Mouse (Mus musculus) liver, embryonic 14.5 days (tissue): Measurements from ENCODE around the gene Timp2. TPM values are rescaled to one million over a fixed set of nuclear protein-coding genes. Genes with fewer than 3 reads are reported as not detected.
"Not testable (repeated sequence)": the region's sequence is repeated elsewhere in the genome, so short reads cannot be mapped to it uniquely, and the experiment has no call there.

Source experiments
- ATAC-seq: fragments of 200-750 bp; cut with Nextera tagmentation; 2 replicates; pipeline ENCODE4 v1.8.0; 2017; ENCODE audit warnings: moderate number of reproducible peaks, mild to moderate bottlenecking, moderate library complexity; ENCODE audit not compliant: insufficient read depth
- DNase-seq, 3 experiments: peaks; one replicate each; pipeline ENCODE4 v3.0.0-alpha.2; 2012 to 2013; ENCODE audit warnings: low read depth in 3 of 3, low spot score in 3 of 3
- H3K27ac ChIP-seq: fragments of 300-500 bp; sonication (generic); 2 replicates; pipeline ENCODE4 v1.5.1; 2014; ENCODE audit warnings: moderate library complexity, mild to moderate bottlenecking, control low read depth, inconsistent platforms
- H3K27me3 ChIP-seq: fragments of 300-500 bp; sonication (generic); 2 replicates; pipeline ENCODE4 v1.6.1; 2014; ENCODE audit warnings: mild to moderate bottlenecking, low read length, moderate library complexity; ENCODE audit not compliant: control insufficient read depth, insufficient read depth
- H3K36me3 ChIP-seq: fragments of 300-500 bp; sonication (generic); replicated peaks from 2 replicates; pipeline ENCODE4 v1.6.1; 2014; ENCODE audit warnings: low read depth; ENCODE audit not compliant: control insufficient read depth, insufficient read depth
- H3K4me1 ChIP-seq, 2 experiments: fragments of 200-500 bp in 1 of 2; fragments of 300-500 bp in 1 of 2; sonication (generic) in 1 of 2; replicated peaks; 2 replicates each; pipeline ENCODE4 v1.6.1; 2012 to 2014; ENCODE audit warnings: antibody characterized with exemption in 1 of 2, inconsistent platforms in 1 of 2, low read length in 1 of 2; ENCODE audit not compliant: control insufficient read depth in 2 of 2, insufficient read depth in 2 of 2
- H3K4me2 ChIP-seq: fragments of 300-500 bp; sonication (generic); 2 replicates; pipeline ENCODE4 v1.6.1; 2014; ENCODE audit warnings: low read depth, mild to moderate bottlenecking, control low read depth, moderate library complexity
- H3K4me3 ChIP-seq, 2 experiments: fragments of 200-500 bp in 1 of 2; fragments of 300-500 bp in 1 of 2; sonication (generic) in 1 of 2; 2 replicates each; pipeline ENCODE4 v1.5.1; 2012 to 2014; ENCODE audit warnings: low read depth in 2 of 2, low read length in 2 of 2, mild to moderate bottlenecking in 2 of 2, control low read depth in 1 of 2, inconsistent platforms in 1 of 2, moderate library complexity in 1 of 2; ENCODE audit not compliant: insufficient read depth in 1 of 2
- H3K9ac ChIP-seq: fragments of 300-500 bp; sonication (generic); replicated peaks from 2 replicates; pipeline ENCODE4 v1.6.1; 2014; ENCODE audit warnings: mild to moderate bottlenecking, control low read depth, moderate library complexity
- H3K9me3 ChIP-seq: fragments of 300-500 bp; sonication (generic); 2 replicates; pipeline ENCODE4 v1.6.1; 2016; ENCODE audit warnings: low read length, mixed read lengths; ENCODE audit not compliant: control insufficient read depth
- CTCF ChIP-seq: IDR thresholded peaks from 2 replicates; pipeline ENCODE4 v1.5.1; 2016; ENCODE audit warnings: antibody characterized with exemption, low read depth, control low read depth
- EP300 ChIP-seq: IDR thresholded peaks from 2 replicates; pipeline ENCODE4 v1.6.1; 2016; ENCODE audit warnings: antibody characterized with exemption, low read depth
- WGBS: fragments of 180-500 bp; shearing (Covaris S2); extraction: QIAGEN DNeasy Blood & Tissue Kit; methylation state at CpG from one replicate; pipeline ENCODE4 v1.1.7; 2014; ENCODE audit not compliant: insufficient replicate concordance; 5-methylcytosine and 5-hydroxymethylcytosine counted together
- polyA plus RNA-seq, 2 experiments: library from polyadenylated mRNA; depleted of rRNA in 1 of 2; stranded (reverse) in 1 of 2; unstranded in 1 of 2; fragments of >200 nt; fragmentation: Nextera tagmentation in 1 of 2; extraction: Ambion mirVana in 1 of 2; gene quantifications; 2 replicates each; pipeline versions ENCODE4 v1.2.1 to v1.2.3; 2012 to 2014

Gene Timp2
- polyA plus RNA-seq, 2 experiments, result 3.2 to 4.6 TPM

GRCm38 (mm10) chr11:118321500-118321899, 34.0 kb downstream of the Timp2 start:
- Histone ChIP-seq H3K9ac (no peak overlapping the region), H3K4me2 (no peak overlapping the region), H3K27ac (no peak overlapping the region), H3K27me3 (no peaks in the 10 kb centered on the region), H3K9me3 (no peaks in the 10 kb centered on the region), H3K36me3 (no peaks in the 10 kb centered on the region), H3K4me3 (no peak overlapping the region), H3K4me1 (peaks cover 0 to 5% of the 10 kb centered on the region in 2 experiments; a peak in 1 of 4 replicates)
- no peak for ATAC-seq
- DNase-seq, result no peak
- WGBS, result 68% methylated on average over 7 of the region's 7 CpGs
- TF ChIP-seq CTCF (no peak), EP300 (no peak)

GRCm38 (mm10) chr11:118318678-118319077, 36.9 kb downstream of the Timp2 start:
- no peak overlapping the region for H3K4me2 ChIP-seq
- H3K9me3 ChIP-seq, result no peaks in the 10 kb centered on the region
- ATAC-seq, result no peak
- DNase-seq, result peak in 1 of 3 experiments; percentile 9
- no peak overlapping the region for H3K9ac ChIP-seq
- no peak overlapping the region for H3K4me3 ChIP-seq
- peaks cover 0 to under 1% of the 10 kb centered on the region in 2 experiments; a peak in 1 of 4 replicates for H3K4me1 ChIP-seq
- no peaks in the 10 kb centered on the region for H3K36me3 ChIP-seq
- H3K27me3 ChIP-seq, result no peaks in the 10 kb centered on the region
- H3K27ac ChIP-seq, result no peak overlapping the region
- 45% methylated on average over 5 of the region's 5 CpGs for WGBS
- TF ChIP-seq CTCF, result peak; percentile 64
- no peak for TF ChIP-seq EP300

DNA sequence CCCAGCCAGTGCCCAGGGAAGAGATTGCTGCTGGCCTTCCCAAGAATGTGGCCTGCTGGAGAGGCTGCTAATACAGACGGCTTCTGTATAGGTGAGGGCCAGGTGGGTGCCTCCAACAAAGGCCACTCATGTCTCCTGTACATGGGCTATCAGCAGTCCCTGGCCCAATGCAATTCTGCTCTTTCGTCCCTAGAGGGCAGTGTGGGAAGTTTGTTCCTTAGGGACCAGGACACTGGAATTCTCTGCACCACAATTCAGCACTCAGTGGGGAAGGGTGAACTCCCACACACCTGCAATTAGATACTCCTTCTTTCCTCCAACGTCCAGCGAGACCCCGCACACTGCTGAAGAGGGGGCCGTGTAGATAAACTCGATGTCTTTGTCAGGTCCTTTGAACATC, 38.4 kb downstream of the Timp2 start:
- no peaks in the 10 kb centered on the region for H3K27me3 ChIP-seq
- no peak overlapping the region for H3K4me3 ChIP-seq
- 20% methylated on average over 7 of the region's 7 CpGs for WGBS
- TF ChIP-seq EP300 (no peak), CTCF (peak; percentile 86)
- H3K9ac ChIP-seq, result no peak overlapping the region
- no peak for ATAC-seq
- H3K9me3 ChIP-seq, result no peaks in the 10 kb centered on the region
- no peaks in the 10 kb centered on the region; a peak in 1 of 4 replicates for H3K4me1 ChIP-seq
- peak in 1 of 3 experiments; percentile 32 for DNase-seq
- H3K27ac ChIP-seq, result no peak overlapping the region
- no peaks in the 10 kb centered on the region for H3K36me3 ChIP-seq
- no peak overlapping the region for H3K4me2 ChIP-seq

DNA sequence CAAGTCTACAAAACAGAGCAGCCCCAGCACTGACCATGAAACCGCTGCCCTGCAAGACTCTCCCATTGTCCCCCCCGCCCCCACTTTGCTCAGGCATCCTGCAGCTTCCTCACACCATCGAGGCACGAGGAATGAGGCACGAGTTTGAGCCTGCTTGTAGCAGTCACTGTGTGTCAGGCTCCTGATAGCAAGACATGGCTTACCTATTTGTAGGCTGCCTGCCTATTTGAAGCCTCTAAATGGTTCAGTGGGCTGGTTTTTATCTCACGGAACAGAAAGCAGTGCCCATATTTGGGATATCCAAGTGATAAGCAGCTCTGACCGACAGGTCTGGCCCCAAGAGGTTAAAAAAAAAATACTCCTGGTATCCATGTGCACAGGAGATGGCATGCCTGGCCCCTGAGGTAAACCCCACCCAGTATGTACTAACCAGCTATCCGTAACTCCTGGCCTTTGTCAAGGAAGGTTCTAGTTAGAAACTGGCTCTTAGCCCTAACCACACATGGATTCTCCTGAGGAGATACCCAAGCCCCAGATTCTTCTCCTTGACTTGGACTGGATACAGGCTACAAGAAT, 39.2 kb downstream of the Timp2 start:
- Histone ChIP-seq H3K36me3 (no peaks in the 10 kb centered on the region), H3K4me2 (no peak overlapping the region), H3K27ac (no peak overlapping the region), H3K9ac (no peak overlapping the region), H3K4me1 (peaks cover 0 to 4% of the 10 kb centered on the region in 2 experiments; a peak in 2 of 4 replicates), H3K27me3 (no peaks in the 10 kb centered on the region), H3K4me3 (no peak overlapping the region), H3K9me3 (no peaks in the 10 kb centered on the region)
- TF ChIP-seq CTCF (no peak), EP300 (no peak)
- WGBS, result 25% methylated on average over 8 of the region's 8 CpGs
- peak; percentile 72; the same call in 1 of the 2 replicates for ATAC-seq
- no peak for DNase-seq

DNA sequence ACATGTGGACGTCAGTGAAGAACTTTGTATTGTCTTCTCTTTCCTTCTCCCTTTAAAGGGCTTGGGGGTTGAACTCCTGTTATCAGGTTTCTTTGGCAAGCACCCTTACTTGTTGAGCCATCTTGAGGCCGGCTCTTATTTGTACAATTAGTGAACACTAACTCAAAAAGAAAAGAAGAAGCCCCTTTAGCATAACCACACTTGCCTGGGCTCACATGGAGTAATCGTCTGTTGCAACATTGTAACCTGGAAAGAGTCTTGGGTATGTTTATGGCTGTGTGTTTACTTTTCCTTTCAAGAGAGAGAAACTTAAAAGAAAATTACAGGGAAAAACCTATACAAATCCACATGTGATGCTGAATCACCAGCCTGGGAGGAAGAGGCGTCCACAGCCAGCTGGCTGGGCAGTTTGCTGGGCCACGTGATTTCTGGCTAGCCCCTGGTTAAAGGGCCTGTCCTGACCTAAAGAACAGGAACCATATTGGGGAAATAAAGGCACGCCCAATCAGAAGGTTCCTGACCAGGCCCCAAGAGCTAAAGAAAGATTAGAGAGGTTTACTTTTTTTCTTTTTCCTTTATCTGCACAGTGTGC, 43.3 kb downstream of the Timp2 start:
- Histone ChIP-seq H3K9ac (no peak overlapping the region), H3K27me3 (no peaks in the 10 kb centered on the region), H3K4me2 (no peak overlapping the region), H3K4me1 (peaks cover 0 to 4% of the 10 kb centered on the region in 2 experiments; a peak in 2 of 4 replicates), H3K4me3 (no peak overlapping the region), H3K9me3 (no peaks in the 10 kb centered on the region), H3K27ac (no peak overlapping the region), H3K36me3 (no peaks in the 10 kb centered on the region)
- DNase-seq (no peak), ATAC-seq (no peak)
- TF ChIP-seq EP300, result no peak
- no peak for TF ChIP-seq CTCF
- 49% methylated on average over 6 of the region's 6 CpGs for WGBS

DNA sequence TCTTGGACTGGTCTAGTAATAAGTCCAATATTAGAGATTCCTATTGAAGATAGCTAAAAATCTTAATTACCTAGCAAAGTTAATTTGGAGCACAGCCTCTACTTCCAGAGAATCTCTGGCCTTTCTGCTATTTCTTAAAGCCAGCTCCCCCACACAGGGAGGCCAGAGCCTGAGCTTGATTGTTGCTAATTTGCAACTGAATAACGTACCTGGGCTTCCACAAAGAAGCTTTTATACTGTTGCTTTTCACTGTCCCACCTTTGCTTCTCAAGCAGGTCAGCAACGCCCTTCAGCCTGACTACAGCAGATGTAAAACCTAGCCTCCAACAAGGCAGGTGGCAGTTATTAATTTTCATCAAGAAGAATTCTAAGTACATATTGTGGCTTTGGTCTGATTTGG, 47.6 kb downstream of the Timp2 start:
- not testable (repeated sequence) for H3K4me1 ChIP-seq, H3K4me3 ChIP-seq, H3K27me3 ChIP-seq, H3K9ac ChIP-seq, DNase-seq, ATAC-seq, H3K9me3 ChIP-seq, H3K36me3 ChIP-seq, H3K4me2 ChIP-seq, H3K27ac ChIP-seq
- WGBS, result 54% methylated on average over 2 of the region's 2 CpGs

GRCm38 (mm10) chr11:118303959-118304358, 51.6 kb downstream of the Timp2 start:
- not testable (repeated sequence) for H3K36me3 ChIP-seq

More at GRCm38 (mm10) chr11:118303959-118304358, 51.6 kb downstream of the Timp2 start:
- H3K27me3 ChIP-seq, H3K4me2 ChIP-seq, H3K9ac ChIP-seq, H3K4me3 ChIP-seq, DNase-seq, H3K27ac ChIP-seq, H3K9me3 ChIP-seq, ATAC-seq, H3K4me1 ChIP-seq: not testable (repeated sequence)
- 59% methylated on average over 4 of the region's 4 CpGs for WGBS
